Mouse (Mus musculus) adrenal gland, postnatal 0 days (tissue): Measurements from ENCODE around the gene Smok3b. TPM values are rescaled to one million over a fixed set of nuclear protein-coding genes. Genes with fewer than 3 reads are reported as not detected.

ENCODE experiments used
- polyA plus RNA-seq: library from polyadenylated mRNA; unstranded; fragments of >200 nt; fragmentation: Nextera tagmentation; extraction: Ambion mirVana; gene quantifications from 2 replicates; pipeline ENCODE4 v1.2.1, GENCODE M21; 2015

Smok3b gene
- not detected in 2 replicates for polyA plus RNA-seq

GRCm38 (mm10) chr5:138020961-138021479, at the start of gene Smok3b, which contains the start of gene Smok3a:
Gene Smok3b, plus strand, starts transcription at chr5:138021429.
Gene Smok3a, plus strand, starts transcription at chr5:138021261.

GRCm38 (mm10) chr5:137981300-137981699, 39.9 kb upstream of the Smok3b start, which contains the start of gene Azgp1:
Gene Azgp1, plus strand, starts transcription at chr5:137981520.

GRCm38 (mm10) chr5:138052894-138053293, 31.7 kb downstream of the Smok3b start, which contains the start of gene Smok3c:
Gene Smok3c, plus strand, starts transcription at chr5:138053194.

GRCm38 (mm10) chr5:138084996-138085395, 63.8 kb downstream of the Smok3b start, which contains the start of gene Zkscan1:
Gene Zkscan1, plus strand, starts transcription at chr5:138085084.

Other genes with a start within 250 kb of the Smok3b start
- 46.4 and 54.3 TPM in 2 replicates for gene Ppp1r35, start 242.6 kb upstream of the Smok3b start, polyA plus RNA-seq
- gene Mepce, start 233.8 kb upstream of the Smok3b start, polyA plus RNA-seq, result 14.9 and 16.9 TPM in 2 replicates
- gene Zcwpw1, start 233.6 kb upstream of the Smok3b start, polyA plus RNA-seq, result 6.2 and 7.8 TPM in 2 replicates
- gene Pilra, start 185.1 kb upstream of the Smok3b start, polyA plus RNA-seq, result 2.0 and 2.2 TPM in 2 replicates
- 2.3 and 3.0 TPM in 2 replicates for gene Pilrb1, start 163.3 kb upstream of the Smok3b start, polyA plus RNA-seq
- gene Pilrb2, start 149.6 kb upstream of the Smok3b start, polyA plus RNA-seq, result 1.9 and 2.5 TPM in 2 replicates
- 2.0 and 2.4 TPM in 2 replicates for gene Cyp3a13, start 99.8 kb upstream of the Smok3b start, polyA plus RNA-seq
- gene Gjc3, start 58.3 kb upstream of the Smok3b start, polyA plus RNA-seq, result 2.4 and 2.7 TPM in 2 replicates
- 17.9 and 28.3 TPM in 2 replicates for gene Azgp1, start 39.9 kb upstream of the Smok3b start, polyA plus RNA-seq
- gene Smok3a, start 168 bp upstream of the Smok3b start, polyA plus RNA-seq, result not detected in 2 replicates
- gene Smok3c, start 31.8 kb downstream of the Smok3b start, polyA plus RNA-seq, result not detected in 2 replicates
- gene Zkscan1, start 63.7 kb downstream of the Smok3b start, polyA plus RNA-seq, result 8.4 and 10.3 TPM in 2 replicates
- gene Zscan21, start 95.5 kb downstream of the Smok3b start, polyA plus RNA-seq, result 27.5 and 28.0 TPM in 2 replicates
- gene Zfp113, start 134.3 kb downstream of the Smok3b start, polyA plus RNA-seq, result 9.4 and 12.4 TPM in 2 replicates
- 198 and 240 TPM in 2 replicates for gene Cops6, start 139.6 kb downstream of the Smok3b start, polyA plus RNA-seq
- gene Ap4m1, start 150.6 kb downstream of the Smok3b start, polyA plus RNA-seq, result 9.8 and 16.1 TPM in 2 replicates
- gene Mcm7, start 151.0 kb downstream of the Smok3b start, polyA plus RNA-seq, result 55.5 and 71.3 TPM in 2 replicates
- gene Taf6, start 166.0 kb downstream of the Smok3b start, polyA plus RNA-seq, result 35.0 and 47.4 TPM in 2 replicates
- gene Cnpy4, start 166.1 kb downstream of the Smok3b start, polyA plus RNA-seq, result 36.8 and 39.6 TPM in 2 replicates
- 6.1 and 7.2 TPM in 2 replicates for gene Mblac1, start 172.9 kb downstream of the Smok3b start, polyA plus RNA-seq
- gene Nxpe5, start 204.5 kb downstream of the Smok3b start, polyA plus RNA-seq, result 0.22 and 0.44 TPM in 2 replicates
- 145 and 181 TPM in 2 replicates for gene Lamtor4, start 234.1 kb downstream of the Smok3b start, polyA plus RNA-seq
- 5.3 and 6.4 TPM in 2 replicates for gene BC037034, start 242.6 kb downstream of the Smok3b start, polyA plus RNA-seq